In genomic region chr14:23723701-23724430, GRCm38 (mm10) we compare ENCODE assay signal across 17 mouse cellular contexts.
DNase-seq lines count a peak whose midpoint lies in the region; ATAC-seq and TF ChIP-seq lines count a peak whose summit lies in the region.
"Had no signal": no experiment of that assay in that cellular context is flagged by ENCODE, and none has a peak within 500 bp of the region (broad histone marks: within the 10 kb centered on the region; RNA-seq: fewer than 3 reads in every experiment).

No protein-coding gene starts in this region.

- H3K27me3 ChIP-seq in forebrain, embryonic 16.5 days (replicated peaks; ENCODE audit: control insufficient read depth, insufficient read depth, low read length): no peaks in the 10 kb centered on the region
- H3K27me3 ChIP-seq in limb, embryonic 10.5 days (ENCODE audit: low read depth, poor library complexity, severe bottlenecking): no peaks in the 10 kb centered on the region

- H3K9ac ChIP-seq in forebrain, embryonic 16.5 days (replicated peaks; ENCODE audit: low read depth, low read length): no peak overlapping the region
- H3K9ac ChIP-seq: liver, postnatal 0 days had no signal

- ATAC-seq in forebrain, embryonic 16.5 days: peak; percentile 68; the same call in 1 of the 2 replicates
- ATAC-seq: liver, postnatal 0 days had no signal

- WGBS in forebrain, embryonic 16.5 days: 28% methylated on average over 7 of the region's 7 CpGs
- WGBS in limb, embryonic 10.5 days: 89% methylated on average over 7 of the region's 7 CpGs

- peak; percentile 5 for DNase-seq in embryo, embryonic 10 days (ENCODE audit: low spot score)
- DNase-seq in embryo, embryonic 9.5 days (ENCODE audit: extremely low spot score): no peak
- DNase-seq in layer of hippocampus, adult 9-11 months: peak; percentile 9
- DNase-seq in layer of hippocampus, postnatal 10 days (ENCODE audit: low spot score in 2 of 2): no peak
- peak; percentile 67 for DNase-seq in brain, embryonic 14.5 days (ENCODE audit: low read depth)
- DNase-seq in limb, embryonic 10.5 days (ENCODE audit: low spot score): no peak
- DNase-seq: adrenal gland, adult 8-10 months; gastrocnemius, adult 2 months; heart, postnatal 10 days; kidney, adult 18-20 months; liver, postnatal 0 days; lung, postnatal 10 days had no signal

- peaks cover 11% of the 10 kb centered on the region for H3K4me1 ChIP-seq in forebrain, embryonic 16.5 days (replicated peaks; ENCODE audit: control insufficient read depth, insufficient read depth, low read length)
- H3K4me1 ChIP-seq in limb, embryonic 10.5 days: no peaks in the 10 kb centered on the region
- H3K4me1 ChIP-seq: embryonic facial prominence, embryonic 10.5 days had no signal

- no peak overlapping the region for H3K4me2 ChIP-seq in forebrain, embryonic 16.5 days (ENCODE audit: low read length)
- H3K4me2 ChIP-seq: heart, embryonic 11.5 days had no signal

- no peak for TF ChIP-seq CTCF in brain, embryonic 14.5 days (IDR thresholded peaks at IDR 0.05; ENCODE audit: borderline replicate concordance, extremely low read depth, insufficient read depth, insufficient read length)

- H3K36me3 ChIP-seq in forebrain, embryonic 16.5 days (ENCODE audit: control insufficient read depth, insufficient read depth): no peaks in the 10 kb centered on the region
- no peaks in the 10 kb centered on the region for H3K36me3 ChIP-seq in limb, embryonic 10.5 days
- H3K36me3 ChIP-seq: embryonic facial prominence, embryonic 10.5 days had no signal

- no peak for TF ChIP-seq POLR2A in brain, embryonic 14.5 days (IDR thresholded peaks at IDR 0.05; ENCODE audit: borderline replicate concordance, extremely low read depth, insufficient read depth, insufficient read length, poor library complexity, severe bottlenecking)

- no peak overlapping the region; the same call in 1 of the 2 replicates for H3K27ac ChIP-seq in forebrain, embryonic 16.5 days (ENCODE audit: low read length)
- H3K27ac ChIP-seq in limb, embryonic 10.5 days: no peak overlapping the region
- H3K27ac ChIP-seq: embryonic facial prominence, embryonic 10.5 days; gastrocnemius, adult 2 months; kidney, postnatal 0 days; stomach, postnatal 0 days had no signal

- H3K4me3 ChIP-seq in forebrain, embryonic 16.5 days (replicated peaks; ENCODE audit: low read length): no peak overlapping the region
- H3K4me3 ChIP-seq in limb, embryonic 10.5 days: no peak overlapping the region
- H3K4me3 ChIP-seq: embryonic facial prominence, embryonic 10.5 days; gastrocnemius, adult 2 months had no signal

- H3K9me3 ChIP-seq in forebrain, embryonic 16.5 days (ENCODE audit: control insufficient read depth, low read length): no peaks in the 10 kb centered on the region
- no peaks in the 10 kb centered on the region for H3K9me3 ChIP-seq in limb, embryonic 10.5 days (replicated peaks)
- H3K9me3 ChIP-seq: embryonic facial prominence, embryonic 10.5 days had no signal

Comparison
In these comparisons a context has a peak if more than half of its experiments do, and no peak if none do; other contexts are left out.
1. DNase-seq: peak in embryo, embryonic 10 days (single experiment), layer of hippocampus, adult 9-11 months (single experiment) and brain, embryonic 14.5 days (single experiment); none in embryo, embryonic 9.5 days (single experiment), layer of hippocampus, postnatal 10 days (0 of 2) and limb, embryonic 10.5 days (single experiment).